In genomic region chr4:32560724-32561554, GRCm38 (mm10) we compare ENCODE assay signal across 8 mouse cellular contexts. TPM values are rescaled to one million over a fixed set of nuclear protein-coding genes. Genes with fewer than 3 reads are reported as not detected.
A peak's percentile ranks its signal among the peaks of the same experiment; 100 is the strongest.
DNase-seq lines count a peak whose midpoint lies in the region; ATAC-seq and TF ChIP-seq lines count a peak whose summit lies in the region.

No protein-coding gene starts in this region.

- no peak overlapping the region for H3K4me2 ChIP-seq in forebrain, postnatal 0 days (ENCODE audit: low read depth)
- H3K4me2 ChIP-seq in midbrain, embryonic 16.5 days (ENCODE audit: low read length): no peak overlapping the region; the same call in 1 of the 2 replicates

- TF ChIP-seq CTCF in left cerebral cortex, adult 2 months (IDR thresholded peaks at IDR 0.05): peak; percentile 18
- TF ChIP-seq CTCF in forebrain, postnatal 0 days (IDR thresholded peaks at IDR 0.05; ENCODE audit: low read depth): peak; percentile 64

- H3K36me3 ChIP-seq in forebrain, postnatal 0 days (ENCODE audit: insufficient read depth): peaks cover 26% of the 10 kb centered on the region
- H3K36me3 ChIP-seq in midbrain, embryonic 16.5 days (ENCODE audit: control insufficient read depth, insufficient read depth, low read length): peaks cover 5% of the 10 kb centered on the region; the same call in 1 of the 2 replicates

- H3K9me3 ChIP-seq in forebrain, postnatal 0 days (ENCODE audit: low read length): no peaks in the 10 kb centered on the region
- no peaks in the 10 kb centered on the region for H3K9me3 ChIP-seq in midbrain, embryonic 16.5 days (replicated peaks; ENCODE audit: control insufficient read depth, low read length, poor library complexity, severe bottlenecking)

- WGBS in forebrain, postnatal 0 days: 32% methylated on average over 8 of the region's 8 CpGs
- 32% methylated on average over 8 of the region's 8 CpGs for WGBS in midbrain, embryonic 16.5 days

- no peak overlapping the region for H3K9ac ChIP-seq in forebrain, postnatal 0 days
- H3K9ac ChIP-seq in midbrain, embryonic 16.5 days (ENCODE audit: low read depth, low read length): no peak overlapping the region

- no peaks in the 10 kb centered on the region; the same call in 1 of the 2 replicates for H3K4me1 ChIP-seq in forebrain, postnatal 0 days (ENCODE audit: insufficient read depth)
- peaks cover 17% of the 10 kb centered on the region for H3K4me1 ChIP-seq in midbrain, embryonic 16.5 days (ENCODE audit: control insufficient read depth, insufficient read depth, low read length)

- peak; percentile 11 for DNase-seq in adrenal gland, postnatal 10 days
- no peak for DNase-seq in adrenal gland, adult (ENCODE audit: inconsistent age in 2 of 2, low spot score in 1 of 2)
- no peak for DNase-seq in left cerebral cortex, adult 2 months (ENCODE audit: extremely low spot score in 1 of 2, low spot score in 2 of 2)
- DNase-seq in left cerebral cortex, postnatal 14 days (ENCODE audit: low spot score in 2 of 2): no peak
- peak; percentile 71 for DNase-seq in forebrain, postnatal 0 days
- DNase-seq in left cerebral cortex, adult 11 months (ENCODE audit: low spot score): no peak
- DNase-seq in frontal cortex, postnatal 25 days (ENCODE audit: low spot score in 2 of 2): no peak

- no peak overlapping the region for H3K4me3 ChIP-seq in left cerebral cortex, adult 2 months
- H3K4me3 ChIP-seq in forebrain, postnatal 0 days (ENCODE audit: low read depth, low read length): no peak overlapping the region
- H3K4me3 ChIP-seq in midbrain, embryonic 16.5 days (ENCODE audit: low read depth, low read length): no peak overlapping the region

- intact Hi-C loops in left cerebral cortex, adult 2 months (cut with DNase I): no loop called here
- intact Hi-C loops in left cerebral cortex, postnatal 14 days (cut with DNase I): loop anchor here (5.0 kb wide), 1 partner anchor 324 kb away; the partner anchor contains the start of gene Bach2

- peak overlapping the region; percentile 65 for H3K27ac ChIP-seq in left cerebral cortex, adult 2 months
- H3K27ac ChIP-seq in forebrain, postnatal 0 days (ENCODE audit: low read depth, low read length): peak overlapping the region; percentile 74
- H3K27ac ChIP-seq in midbrain, embryonic 16.5 days (ENCODE audit: low read length): peak overlapping the region; percentile 60

- H3K27me3 ChIP-seq in forebrain, postnatal 0 days (ENCODE audit: insufficient read depth, low read length): no peaks in the 10 kb centered on the region
- H3K27me3 ChIP-seq in midbrain, embryonic 16.5 days (ENCODE audit: control insufficient read depth, insufficient read depth, low read depth, low read length): no peaks in the 10 kb centered on the region

- peak; percentile 84 for ATAC-seq in forebrain, postnatal 0 days
- peak; percentile 66 for ATAC-seq in midbrain, embryonic 16.5 days

RNA-seq across cellular contexts. Expression of gene Gja10, which starts 41.6 kb away (rescaled TPM):
- total RNA-seq in adrenal gland, postnatal 10 days (2021): under 1 TPM in 1 of 2 experiments, not detected in 1; 0.12 TPM
- total RNA-seq in left cerebral cortex, adult 2 months (2021): not detected
- total RNA-seq in left cerebral cortex, postnatal 14 days (2021): not detected
- 0.14 TPM in 1 of 2 replicates, not detected in the other for total RNA-seq in forebrain, postnatal 0 days (2014; rRNA removed)
- polyA plus RNA-seq in forebrain, postnatal 0 days (2015; fragmentation: Nextera tagmentation; extraction: Ambion mirVana): not detected in 2 replicates
- 0.10 TPM in 1 of 2 replicates, not detected in the other for polyA plus RNA-seq in midbrain, embryonic 16.5 days (2015; fragmentation: Nextera tagmentation; extraction: Ambion mirVana)

RNA-seq across cellular contexts. Expression of gene Casp8ap2, which starts 54.3 kb away (rescaled TPM):
- 10 to 100 TPM in 1 of 2 experiments, 1 to 10 TPM in 1; 9.8 to 11.8 TPM for total RNA-seq in adrenal gland, postnatal 10 days (2021)
- total RNA-seq in left cerebral cortex, adult 2 months (2021): 10 to 100 TPM in 1 of 2 experiments, 1 to 10 TPM in 1; 9.0 to 10.8 TPM
- total RNA-seq in left cerebral cortex, postnatal 14 days (2021): 1 to 10 TPM; 8.4 to 8.6 TPM
- 22.9 and 25.1 TPM in 2 replicates for total RNA-seq in forebrain, postnatal 0 days (2014; rRNA removed)
- 25.4 and 30.4 TPM in 2 replicates for polyA plus RNA-seq in forebrain, postnatal 0 days (2015; fragmentation: Nextera tagmentation; extraction: Ambion mirVana)
- 33.2 and 43.4 TPM in 2 replicates for polyA plus RNA-seq in midbrain, embryonic 16.5 days (2015; fragmentation: Nextera tagmentation; extraction: Ambion mirVana)

Comparison
In these comparisons a context has a peak if more than half of its experiments do, and no peak if none do; other contexts are left out.
1. DNase-seq: peak in adrenal gland, postnatal 10 days (single experiment) and forebrain, postnatal 0 days (single experiment); none in adrenal gland, adult (0 of 2), left cerebral cortex, adult 2 months (0 of 2), left cerebral cortex, postnatal 14 days (0 of 2), left cerebral cortex, adult 11 months (single experiment) and frontal cortex, postnatal 25 days (0 of 2).
2. Peak in every context shown above with its lines, with median percentiles within 50 percentile points of each other: H3K27ac ChIP-seq.